Mouse (Mus musculus): ENCODE measurements at regions not wholly inside any gene's neighbourhood (a gene's known extent, or its start where the extent isn't known, plus 50 kb on each side); places are given as distances from the start of the nearest gene placed in this dataset.
"Not testable (repeated sequence)": the region's sequence is repeated elsewhere in the genome, so short reads cannot be mapped to it uniquely, and the experiment has no call there.

DNA sequence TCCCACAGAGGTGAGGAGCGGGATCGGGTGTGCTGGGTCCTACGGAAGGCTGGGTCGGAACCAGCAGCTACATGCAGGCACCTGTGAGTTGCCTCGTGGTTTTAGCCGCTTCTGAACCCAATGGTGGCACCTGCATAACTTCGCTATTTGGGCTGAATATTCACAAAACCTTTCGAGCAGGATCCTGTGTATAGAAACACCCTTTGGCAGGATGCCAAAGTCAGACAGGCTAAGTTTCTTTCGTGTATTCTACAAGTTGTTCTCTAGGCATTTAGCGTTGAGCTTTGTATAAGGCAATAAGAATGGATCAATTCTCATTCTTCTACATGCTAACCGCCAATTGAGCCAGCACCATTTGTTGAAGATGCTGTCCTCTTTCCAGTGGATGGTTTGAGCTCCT, 58.6 kb upstream of the Zfp960 start:
- H3K27ac ChIP-seq (ENCODE audit: low read depth, low read length); H3K36me3 ChIP-seq (ENCODE audit: control insufficient read depth, insufficient read depth, low read length); ATAC-seq; H3K9me3 ChIP-seq (ENCODE audit: control insufficient read depth, low read length); H3K4me1 ChIP-seq (ENCODE audit: control insufficient read depth, insufficient read depth, low read depth, low read length); H3K27me3 ChIP-seq (replicated peaks; ENCODE audit: control insufficient read depth, insufficient read depth, low read length): not testable (repeated sequence)
- Histone ChIP-seq H3K4me2 (ENCODE audit: low read length) (peak overlapping the region; percentile 53), H3K9ac (ENCODE audit: low read depth, low read length) (peak overlapping the region; percentile 46), H3K4me3 (ENCODE audit: low read length) (peak overlapping the region; percentile 49)
- WGBS = 10% methylated on average over 9 of the region's 11 CpGs

Measured in hindbrain, embryonic 16.5 days (tissue).